Mouse (Mus musculus): ENCODE measurements around the gene Crygb. TPM values are rescaled to one million over a fixed set of nuclear protein-coding genes. Genes with fewer than 3 reads are reported as not detected.
"Not testable (repeated sequence)": the region's sequence is repeated elsewhere in the genome, so short reads cannot be mapped to it uniquely, and the experiment has no call there.

The Crygb gene
- polyA plus RNA-seq, 1 experiment from 2014 or later = not detected

DNA sequence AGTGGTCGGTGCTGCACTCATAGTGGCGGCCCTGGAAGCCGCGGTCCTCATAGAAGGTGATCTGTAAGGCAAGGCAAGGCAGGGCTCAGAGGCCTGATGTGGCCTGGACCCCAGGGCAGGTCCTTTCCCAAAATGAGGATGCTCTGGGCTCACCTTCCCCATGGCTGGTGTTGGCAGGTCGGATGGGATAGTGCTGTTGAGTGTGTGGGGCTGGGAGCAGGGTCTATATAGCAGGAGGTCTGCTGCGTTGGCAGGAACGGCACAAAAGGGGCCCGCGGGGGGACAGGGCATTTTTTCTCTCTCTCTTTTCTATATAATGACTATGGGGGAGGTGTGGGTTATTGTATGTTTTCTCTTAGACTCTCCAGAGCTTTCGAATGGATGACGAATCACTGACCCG lies 31.1 kb downstream of the Crygb start, which contains the start of gene Cryge:
Cryge (minus strand) TSS at position 198 of the 400 bp plus-strand sequence.
- WGBS = 53% methylated on average over 10 of the region's 12 CpGs
- not testable (repeated sequence) for H3K4me1 ChIP-seq (ENCODE audit: control insufficient read depth, insufficient read depth, low read length); H3K9ac ChIP-seq (ENCODE audit: low read length); H3K36me3 ChIP-seq (ENCODE audit: control insufficient read depth, insufficient read depth, low read length); H3K4me3 ChIP-seq (replicated peaks; ENCODE audit: low read length); ATAC-seq (ENCODE audit: insufficient read depth, low FRiP score); H3K4me2 ChIP-seq (ENCODE audit: low read depth, low read length); H3K27ac ChIP-seq (ENCODE audit: low read length); H3K9me3 ChIP-seq (replicated peaks; ENCODE audit: control insufficient read depth, low read length); H3K27me3 ChIP-seq (ENCODE audit: control insufficient read depth, insufficient read depth, low read length)

- no peak for ATAC-seq (ENCODE audit: insufficient read depth, low FRiP score)
- WGBS = 56% methylated on average over 12 of the region's 12 CpGs
Observed at GRCm38 (mm10) chr1:65048781-65049180, 33.3 kb downstream of the Crygb start.

DNA sequence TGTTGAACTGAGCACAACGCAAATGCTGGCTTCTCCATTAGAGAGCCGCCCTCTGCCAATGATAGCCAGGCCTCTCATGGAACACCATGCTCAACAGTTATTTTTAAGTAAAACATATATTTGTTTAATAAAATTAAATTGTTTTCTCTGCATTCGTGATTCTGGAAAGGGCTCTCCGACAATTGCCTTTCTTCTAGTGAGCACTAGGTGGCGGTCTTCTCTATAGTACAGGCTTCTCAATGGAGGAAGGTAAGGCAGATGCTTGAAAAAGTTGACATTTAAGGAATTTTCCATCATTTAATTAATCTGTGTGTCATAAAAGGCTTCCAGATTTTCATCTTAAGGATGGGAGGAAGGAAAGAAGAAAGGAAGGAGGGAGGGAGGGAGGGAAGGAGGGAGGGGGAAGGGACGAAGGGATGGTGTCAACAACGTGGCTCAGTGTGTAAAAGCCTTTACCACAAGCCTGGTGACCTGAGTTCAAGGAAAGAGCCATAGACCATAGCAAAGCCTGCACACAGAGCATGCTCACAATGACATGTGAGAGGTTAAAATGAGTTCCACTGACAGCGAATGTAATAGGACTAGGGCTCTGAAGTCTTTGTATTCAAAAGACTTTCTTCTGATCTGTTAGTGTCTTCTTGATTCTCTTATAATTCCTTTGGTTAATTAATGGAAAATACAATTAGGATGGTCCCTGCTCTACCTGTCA lies 35.5 kb downstream of the Crygb start:
- no peaks in the 10 kb centered on the region for H3K9me3 ChIP-seq (replicated peaks; ENCODE audit: control insufficient read depth, low read length)
- no peaks in the 10 kb centered on the region for H3K27me3 ChIP-seq (ENCODE audit: control insufficient read depth, insufficient read depth, low read length)
- no peak overlapping the region for H3K4me3 ChIP-seq (replicated peaks; ENCODE audit: low read length)
- ATAC-seq (ENCODE audit: insufficient read depth, low FRiP score) = no peak
- WGBS = 35% methylated on average over 8 of the region's 8 CpGs
- no peaks in the 10 kb centered on the region for H3K4me1 ChIP-seq (ENCODE audit: control insufficient read depth, insufficient read depth, low read length)
- no peaks in the 10 kb centered on the region for H3K36me3 ChIP-seq (ENCODE audit: control insufficient read depth, insufficient read depth, low read length)
- no peak overlapping the region for H3K9ac ChIP-seq (ENCODE audit: low read length)
- no peak overlapping the region for H3K4me2 ChIP-seq (ENCODE audit: low read depth, low read length)
- no peak overlapping the region for H3K27ac ChIP-seq (ENCODE audit: low read length)

More at GRCm38 (mm10) chr1:65048781-65049180, 33.3 kb downstream of the Crygb start:
- no peak overlapping the region for H3K4me2 ChIP-seq (ENCODE audit: low read depth, low read length)
- no peak overlapping the region for H3K27ac ChIP-seq (ENCODE audit: low read length)
- H3K4me3 ChIP-seq (replicated peaks; ENCODE audit: low read length) = no peak overlapping the region
- H3K36me3 ChIP-seq (ENCODE audit: control insufficient read depth, insufficient read depth, low read length) = no peaks in the 10 kb centered on the region
- H3K27me3 ChIP-seq (ENCODE audit: control insufficient read depth, insufficient read depth, low read length) = no peaks in the 10 kb centered on the region
- no peaks in the 10 kb centered on the region for H3K4me1 ChIP-seq (ENCODE audit: control insufficient read depth, insufficient read depth, low read length)
- H3K9ac ChIP-seq (ENCODE audit: low read length) = no peak overlapping the region
- H3K9me3 ChIP-seq (replicated peaks; ENCODE audit: control insufficient read depth, low read length) = no peaks in the 10 kb centered on the region

DNA sequence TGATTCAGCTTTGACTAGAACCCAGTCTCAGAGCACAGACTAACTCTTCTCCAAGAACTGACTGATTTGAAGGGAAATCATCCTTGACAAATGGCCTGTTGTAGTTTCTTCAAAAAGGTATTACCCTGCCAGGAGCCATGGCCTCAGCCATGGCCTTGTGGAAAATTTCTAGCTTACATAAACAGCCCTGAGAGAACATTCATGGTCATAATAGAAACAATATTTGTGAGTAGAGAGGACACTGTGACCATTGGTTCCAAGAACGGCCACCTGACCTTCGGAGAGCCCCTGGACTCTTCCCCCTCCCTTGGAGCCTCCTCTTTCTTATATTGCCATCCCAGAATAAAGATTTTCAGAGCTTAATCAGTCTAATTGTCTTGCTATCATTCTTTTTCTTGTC lies 38.7 kb downstream of the Crygb start:
- Histone ChIP-seq H3K27me3 (ENCODE audit: control insufficient read depth, insufficient read depth, low read length) (no peaks in the 10 kb centered on the region), H3K4me3 (replicated peaks; ENCODE audit: low read length) (no peak overlapping the region), H3K36me3 (ENCODE audit: control insufficient read depth, insufficient read depth, low read length) (no peaks in the 10 kb centered on the region), H3K9ac (ENCODE audit: low read length) (no peak overlapping the region), H3K4me2 (ENCODE audit: low read depth, low read length) (no peak overlapping the region), H3K4me1 (ENCODE audit: control insufficient read depth, insufficient read depth, low read length) (no peaks in the 10 kb centered on the region), H3K9me3 (replicated peaks; ENCODE audit: control insufficient read depth, low read length) (no peaks in the 10 kb centered on the region), H3K27ac (ENCODE audit: low read length) (no peak overlapping the region)
- ATAC-seq (ENCODE audit: insufficient read depth, low FRiP score) = no peak
- 77% methylated on average over 2 of the region's 2 CpGs for WGBS

DNA sequence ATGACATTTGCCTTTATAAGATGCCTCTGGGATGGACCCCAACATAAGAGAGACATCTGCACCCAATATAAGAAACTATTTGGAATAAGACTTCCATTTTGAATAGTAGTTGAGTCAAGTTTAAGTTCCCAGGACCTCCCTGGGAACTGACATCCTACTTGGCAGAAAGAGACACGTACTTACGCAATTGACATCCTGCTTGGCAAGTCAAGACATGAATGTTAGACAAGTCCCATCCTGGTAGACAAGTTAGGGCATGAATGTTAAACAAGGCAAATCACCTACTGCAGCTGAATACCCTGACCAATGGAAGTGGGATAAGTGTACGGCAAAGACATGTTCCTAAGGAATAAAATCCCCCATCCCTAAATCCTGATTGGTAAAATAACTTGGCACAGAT lies 40.3 kb downstream of the Crygb start:
- Histone ChIP-seq H3K9ac (ENCODE audit: low read length) (no peak overlapping the region), H3K27ac (ENCODE audit: low read length) (no peak overlapping the region), H3K4me2 (ENCODE audit: low read depth, low read length) (no peak overlapping the region), H3K27me3 (ENCODE audit: control insufficient read depth, insufficient read depth, low read length) (no peaks in the 10 kb centered on the region), H3K4me1 (ENCODE audit: control insufficient read depth, insufficient read depth, low read length) (no peaks in the 10 kb centered on the region), H3K4me3 (replicated peaks; ENCODE audit: low read length) (no peak overlapping the region), H3K36me3 (ENCODE audit: control insufficient read depth, insufficient read depth, low read length) (no peaks in the 10 kb centered on the region), H3K9me3 (replicated peaks; ENCODE audit: control insufficient read depth, low read length) (no peaks in the 10 kb centered on the region)
- ATAC-seq (ENCODE audit: insufficient read depth, low FRiP score) = no peak
- 93% methylated on average over 3 of the region's 3 CpGs for WGBS

DNA sequence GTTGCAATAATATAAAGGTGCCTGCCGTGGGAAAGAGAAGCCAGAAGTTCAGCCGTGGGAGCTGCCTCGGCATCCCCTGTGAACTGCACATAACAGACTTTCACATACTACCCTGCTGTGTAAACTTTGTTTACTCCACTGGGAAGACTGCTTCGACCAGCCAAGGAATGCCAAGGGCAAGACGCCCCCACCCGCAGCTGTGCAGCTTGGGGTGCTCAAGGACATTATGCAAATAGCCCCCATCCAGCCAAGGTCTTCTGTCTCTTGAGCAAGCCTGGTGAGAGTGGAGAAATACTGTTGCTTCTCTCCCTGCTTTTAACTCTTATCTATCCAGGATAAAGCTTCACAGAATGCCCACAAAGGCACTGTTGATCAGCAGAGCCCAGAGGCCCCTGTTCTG lies 41.3 kb downstream of the Crygb start:
- no peaks in the 10 kb centered on the region for H3K4me1 ChIP-seq (ENCODE audit: control insufficient read depth, insufficient read depth, low read length)
- no peak overlapping the region for H3K27ac ChIP-seq (ENCODE audit: low read length)
- no peaks in the 10 kb centered on the region for H3K36me3 ChIP-seq (ENCODE audit: control insufficient read depth, insufficient read depth, low read length)
- no peak overlapping the region for H3K4me2 ChIP-seq (ENCODE audit: low read depth, low read length)
- ATAC-seq (ENCODE audit: insufficient read depth, low FRiP score) = no peak
- no peaks in the 10 kb centered on the region for H3K27me3 ChIP-seq (ENCODE audit: control insufficient read depth, insufficient read depth, low read length)
- WGBS = 58% methylated on average over 6 of the region's 6 CpGs
- no peak overlapping the region for H3K9ac ChIP-seq (ENCODE audit: low read length)
- no peak overlapping the region for H3K4me3 ChIP-seq (replicated peaks; ENCODE audit: low read length)
- no peaks in the 10 kb centered on the region for H3K9me3 ChIP-seq (replicated peaks; ENCODE audit: control insufficient read depth, low read length)

DNA sequence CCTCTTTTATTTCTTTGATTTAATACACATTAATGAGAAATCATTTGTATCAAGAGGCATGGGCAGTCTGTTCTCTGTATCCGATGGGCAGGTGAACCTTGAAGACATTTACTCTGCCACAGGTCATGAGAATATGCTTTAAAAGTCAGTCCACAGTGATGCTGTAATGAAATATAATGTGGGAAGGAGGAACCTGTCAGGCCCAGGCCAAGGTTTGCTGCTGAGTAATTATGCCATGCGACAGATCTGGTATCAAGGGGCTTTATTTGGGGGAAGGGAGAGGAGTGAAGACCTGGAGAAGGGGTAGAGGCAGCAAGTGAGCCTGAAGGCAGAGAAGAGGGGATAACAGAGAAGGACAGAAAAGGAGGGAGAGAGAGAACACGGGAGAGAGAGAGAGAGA lies 42.4 kb downstream of the Crygb start:
- ATAC-seq (ENCODE audit: insufficient read depth, low FRiP score) = no peak
- Histone ChIP-seq H3K4me3 (replicated peaks; ENCODE audit: low read length) (no peak overlapping the region), H3K27me3 (ENCODE audit: control insufficient read depth, insufficient read depth, low read length) (no peaks in the 10 kb centered on the region), H3K27ac (ENCODE audit: low read length) (no peak overlapping the region), H3K9ac (ENCODE audit: low read length) (no peak overlapping the region), H3K4me2 (ENCODE audit: low read depth, low read length) (no peak overlapping the region), H3K4me1 (ENCODE audit: control insufficient read depth, insufficient read depth, low read length) (no peaks in the 10 kb centered on the region), H3K9me3 (replicated peaks; ENCODE audit: control insufficient read depth, low read length) (no peaks in the 10 kb centered on the region), H3K36me3 (ENCODE audit: control insufficient read depth, insufficient read depth, low read length) (no peaks in the 10 kb centered on the region)
- WGBS = 64% methylated on average over 3 of the region's 3 CpGs

- WGBS = 50% methylated on average over 2 of the region's 2 CpGs
- Histone ChIP-seq H3K4me1 (ENCODE audit: control insufficient read depth, insufficient read depth, low read length) (no peaks in the 10 kb centered on the region), H3K4me2 (ENCODE audit: low read depth, low read length) (no peak overlapping the region), H3K36me3 (ENCODE audit: control insufficient read depth, insufficient read depth, low read length) (no peaks in the 10 kb centered on the region), H3K9ac (ENCODE audit: low read length) (no peak overlapping the region), H3K27ac (ENCODE audit: low read length) (no peak overlapping the region), H3K9me3 (replicated peaks; ENCODE audit: control insufficient read depth, low read length) (no peaks in the 10 kb centered on the region), H3K27me3 (ENCODE audit: control insufficient read depth, insufficient read depth, low read length) (no peaks in the 10 kb centered on the region), H3K4me3 (replicated peaks; ENCODE audit: low read length) (no peak overlapping the region)
- ATAC-seq (ENCODE audit: insufficient read depth, low FRiP score) = no peak
Observed at GRCm38 (mm10) chr1:65037542-65037941, 44.5 kb downstream of the Crygb start.

- ATAC-seq (ENCODE audit: insufficient read depth, low FRiP score) = no peak
- no peak overlapping the region for H3K27ac ChIP-seq (ENCODE audit: low read length)
- H3K4me2 ChIP-seq (ENCODE audit: low read depth, low read length) = no peak overlapping the region
- H3K9me3 ChIP-seq (replicated peaks; ENCODE audit: control insufficient read depth, low read length) = no peaks in the 10 kb centered on the region
- no peaks in the 10 kb centered on the region for H3K36me3 ChIP-seq (ENCODE audit: control insufficient read depth, insufficient read depth, low read length)
- WGBS = 17% methylated on average over 3 of the region's 3 CpGs
- H3K27me3 ChIP-seq (ENCODE audit: control insufficient read depth, insufficient read depth, low read length) = no peaks in the 10 kb centered on the region
- H3K4me3 ChIP-seq (replicated peaks; ENCODE audit: low read length) = no peak overlapping the region
- no peaks in the 10 kb centered on the region for H3K4me1 ChIP-seq (ENCODE audit: control insufficient read depth, insufficient read depth, low read length)
- H3K9ac ChIP-seq (ENCODE audit: low read length) = no peak overlapping the region
Observed at GRCm38 (mm10) chr1:65035513-65035912, 46.6 kb downstream of the Crygb start.

All from stomach, embryonic 16.5 days (tissue).